Mouse (Mus musculus) small intestine, adult 10 weeks (tissue): ENCODE data around the gene Igf1. TPM values are rescaled to one million over a fixed set of nuclear protein-coding genes. Genes with fewer than 3 reads are reported as not detected.

Experiments
- polyA plus RNA-seq: library from polyadenylated mRNA; stranded (reverse); fragments of 350-450 nt; fragmentation: Illumina TruSeq; extraction: RNeasy Lipid Tissue Mini Kit (QIAGEN cat#74804); gene quantifications from one replicate; pipeline ENCODE4 v1.2.3, GENCODE M21; 2014; ENCODE audit warnings: low replicate concordance

The Igf1 gene
- 13.5 TPM for polyA plus RNA-seq

GRCm38 (mm10) chr10:87858013-87858806, at the start of gene Igf1:
Gene Igf1, plus strand, starts transcription at chr10:87858265.

Other genes with a start within 250 kb of the Igf1 start
- gene Pmch, start 232.8 kb downstream of the Igf1 start, polyA plus RNA-seq, result not detected